Mouse (Mus musculus) forebrain, embryonic 14.5 days (tissue): ENCODE data around the gene BC030499. TPM values are rescaled to one million over a fixed set of nuclear protein-coding genes. Genes with fewer than 3 reads are reported as not detected.

Source experiments
- ATAC-seq: fragments of 200-750 bp; cut with Nextera tagmentation; 2 replicates; pipeline ENCODE4 v1.8.0; 2017; ENCODE audit warnings: mild to moderate bottlenecking, moderate library complexity
- DNase-seq: peaks from one replicate; pipeline ENCODE4 v3.0.0-alpha.2; 2015; ENCODE audit warnings: low spot score
- H3K27ac ChIP-seq: fragments of 300-500 bp; sonication (generic); 2 replicates; pipeline ENCODE4 v1.5.1; 2014; ENCODE audit warnings: low read depth, mild to moderate bottlenecking, control low read depth, low read length, moderate library complexity
- H3K27me3 ChIP-seq: fragments of 300-500 bp; sonication (generic); replicated peaks from 2 replicates; pipeline ENCODE4 v1.6.1; 2014; ENCODE audit warnings: low read length, control low read depth, mixed read lengths; ENCODE audit not compliant: control insufficient read depth, insufficient read depth
- H3K36me3 ChIP-seq: fragments of 300-500 bp; sonication (generic); 2 replicates; pipeline ENCODE4 v1.6.1; 2014; ENCODE audit warnings: low read length, control low read depth; ENCODE audit not compliant: control insufficient read depth, insufficient read depth
- H3K4me1 ChIP-seq: fragments of 300-500 bp; sonication (generic); 2 replicates; pipeline ENCODE4 v1.6.1; 2014; ENCODE audit warnings: antibody characterized with exemption, low read length, control low read depth; ENCODE audit not compliant: control insufficient read depth, insufficient read depth
- H3K4me2 ChIP-seq: fragments of 300-500 bp; sonication (generic); 2 replicates; pipeline ENCODE4 v1.6.1; 2014; ENCODE audit warnings: mild to moderate bottlenecking, control low read depth, low read length
- H3K4me3 ChIP-seq: fragments of 300-500 bp; sonication (generic); 2 replicates; pipeline ENCODE4 v1.5.1; 2014; ENCODE audit warnings: low read depth, low read length, control low read depth
- H3K9ac ChIP-seq: fragments of 300-500 bp; sonication (generic); 2 replicates; pipeline ENCODE4 v1.6.1; 2014; ENCODE audit warnings: mild to moderate bottlenecking, low read length, control low read depth, moderate library complexity
- H3K9me3 ChIP-seq: fragments of 300-500 bp; sonication (generic); replicated peaks from 2 replicates; pipeline ENCODE4 v1.6.1; 2016; ENCODE audit warnings: low read length, control low read depth, mixed read lengths; ENCODE audit not compliant: control insufficient read depth
- WGBS: fragments of 180-500 bp; shearing (Covaris S2); extraction: QIAGEN DNeasy Blood & Tissue Kit; methylation state at CpG from one replicate; pipeline ENCODE4 v1.1.7; 2014; 5-methylcytosine and 5-hydroxymethylcytosine counted together
- polyA plus RNA-seq: library from polyadenylated mRNA; unstranded; fragments of >200 nt; fragmentation: Nextera tagmentation; extraction: Ambion mirVana; gene quantifications from 2 replicates; pipeline ENCODE4 v1.2.1, GENCODE M21; 2014

Gene BC030499
- polyA plus RNA-seq, 1 experiment from 2014 or later: 0.19 TPM

DNA sequence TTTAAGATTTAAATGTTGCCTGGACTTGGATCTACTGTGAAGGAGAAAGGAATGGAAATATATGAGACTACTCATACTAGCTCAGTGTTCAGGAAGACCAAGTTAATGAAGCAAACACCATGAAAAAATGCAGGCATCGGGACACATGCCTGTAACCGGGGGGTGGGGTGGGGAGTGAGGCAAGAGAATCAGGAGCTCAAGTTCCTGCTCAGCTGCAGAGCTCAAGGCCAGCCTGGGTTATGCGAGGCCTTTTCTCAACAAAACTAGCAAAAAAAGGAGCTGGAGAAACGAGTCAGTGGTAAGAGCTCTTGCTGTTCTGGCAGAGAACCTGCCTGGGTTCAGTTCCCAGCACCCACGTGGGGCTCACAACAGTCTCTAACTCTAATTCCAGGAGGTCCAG is 43.4 kb downstream of the BC030499 start:
- peaks cover 43% of the 10 kb centered on the region for H3K36me3 ChIP-seq
- 94% methylated on average over 5 of the region's 5 CpGs for whole genome bisulfite sequencing
- ATAC-seq: no peak

DNA sequence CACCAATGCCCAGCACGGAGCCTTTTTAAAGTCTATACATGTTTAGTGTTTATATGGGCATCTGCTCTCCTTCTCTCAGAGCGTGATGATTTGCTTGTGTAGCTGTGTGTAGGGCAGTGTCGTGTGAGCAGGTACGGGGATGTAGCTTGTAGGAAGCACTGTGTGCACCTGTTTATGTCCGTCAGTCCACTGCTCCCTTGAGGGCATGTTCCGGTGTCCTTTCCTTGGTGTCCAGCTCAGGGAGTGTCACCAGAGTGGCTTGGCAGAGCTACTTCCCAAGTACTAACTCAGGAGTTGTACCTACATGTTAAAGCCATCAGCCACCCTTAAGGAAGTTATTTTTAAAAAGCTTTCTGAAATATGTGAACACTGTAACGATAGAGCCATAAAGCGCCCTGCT is 46.4 kb downstream of the BC030499 start:
- Histone ChIP-seq H3K27ac (no peak overlapping the region), H3K36me3 (peaks cover 68% of the 10 kb centered on the region), H3K9me3 (no peaks in the 10 kb centered on the region), H3K9ac (no peak overlapping the region), H3K4me2 (no peak overlapping the region), H3K4me1 (no peaks in the 10 kb centered on the region), H3K4me3 (no peak overlapping the region), H3K27me3 (no peaks in the 10 kb centered on the region)
- 97% methylated on average over 8 of the region's 8 CpGs for WGBS
- DNase-seq (no peak), ATAC-seq (no peak)

More for the DNA sequence above, 43.4 kb downstream of the BC030499 start:
- Histone ChIP-seq H3K27me3 (no peaks in the 10 kb centered on the region), H3K27ac (no peak overlapping the region), H3K4me2 (no peak overlapping the region), H3K4me1 (peaks cover 5% of the 10 kb centered on the region), H3K9ac (no peak overlapping the region), H3K4me3 (no peak overlapping the region), H3K9me3 (no peaks in the 10 kb centered on the region)
- no peak for DNase-seq

DNA sequence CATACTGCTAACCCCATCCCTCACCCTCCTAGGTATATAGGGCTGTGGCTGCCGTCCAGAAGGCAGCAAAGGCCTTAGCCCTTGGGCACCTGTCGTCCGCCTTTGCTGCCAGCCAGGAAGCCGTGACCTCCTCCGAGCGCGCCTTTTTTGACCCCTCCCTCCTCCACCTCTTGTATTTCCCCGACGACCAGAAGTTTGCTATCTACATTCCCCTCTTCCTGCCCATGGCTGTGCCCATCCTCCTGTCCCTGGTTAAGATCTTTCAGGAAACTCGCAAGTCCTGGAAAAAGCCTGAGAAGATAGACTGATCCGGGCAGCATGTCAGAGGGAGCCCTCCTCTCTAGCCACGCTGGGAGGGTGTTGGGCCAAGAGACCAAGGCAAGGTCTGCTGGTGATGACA is 51.1 kb downstream of the BC030499 start:
- no peak for DNase-seq
- Histone ChIP-seq H3K4me2 (no peak overlapping the region), H3K36me3 (peaks cover 40% of the 10 kb centered on the region), H3K4me3 (no peak overlapping the region), H3K9me3 (no peaks in the 10 kb centered on the region), H3K9ac (no peak overlapping the region), H3K27me3 (no peaks in the 10 kb centered on the region), H3K27ac (no peak overlapping the region), H3K4me1 (peaks cover 5% of the 10 kb centered on the region; the same call in 1 of the 2 replicates)
- no peak for ATAC-seq
- WGBS: 87% methylated on average over 12 of the region's 12 CpGs

DNA sequence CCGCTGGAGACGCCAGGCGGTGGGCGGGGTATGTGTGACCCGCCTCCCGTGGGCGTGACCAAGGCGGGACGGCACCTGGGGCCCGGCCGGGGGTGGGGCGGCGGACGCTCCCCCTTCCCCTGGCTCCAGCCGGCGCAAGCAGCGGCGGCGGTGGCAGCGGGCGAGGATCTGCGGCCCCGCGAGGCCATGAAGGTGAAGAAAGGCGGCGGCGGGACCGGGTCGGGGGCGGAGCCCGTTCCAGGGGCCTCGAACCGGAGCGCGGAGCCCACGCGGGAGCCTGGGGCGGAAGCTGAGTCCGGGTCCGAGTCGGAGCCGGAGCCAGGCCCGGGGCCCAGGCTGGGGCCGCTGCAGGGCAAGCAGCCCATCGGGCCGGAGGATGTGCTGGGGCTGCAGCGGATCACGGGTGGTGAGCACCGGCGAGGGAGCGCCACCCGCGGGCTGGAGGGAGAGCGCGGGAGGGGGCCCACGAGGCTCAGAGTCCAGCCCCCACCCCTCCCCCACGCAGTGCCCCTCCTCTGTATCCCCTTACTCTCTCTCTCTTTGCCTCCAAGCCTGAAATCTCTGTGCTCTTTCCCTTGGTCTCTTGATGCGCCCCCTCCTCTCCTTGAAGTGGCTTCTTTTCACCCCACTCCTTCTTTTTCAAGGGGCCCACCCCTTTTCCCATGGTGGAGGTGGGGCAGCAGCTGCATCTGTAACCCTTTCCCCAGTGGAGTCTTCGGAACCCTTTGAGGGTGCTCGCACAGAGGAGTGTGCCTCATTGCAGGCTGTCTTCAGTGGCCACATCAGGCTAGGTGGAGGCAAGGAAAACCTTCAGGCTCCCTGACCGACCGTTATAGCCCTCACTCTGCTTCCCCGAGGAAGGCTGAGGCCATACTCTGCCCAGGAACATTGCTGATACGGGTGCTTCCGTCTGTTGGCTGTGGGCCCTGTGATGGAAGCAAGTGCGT is 53.0 kb downstream of the BC030499 start, which contains the start of gene Unc119:
Unc119 (plus strand) TSS at position 102 of the 947 bp plus-strand sequence.
- Histone ChIP-seq H3K4me2 (peak within 1 kb of the TSS; percentile 62), H3K27me3 (no peaks in the 10 kb centered on the region), H3K4me1 (peaks cover 5% of the 10 kb centered on the region; the same call in 1 of the 2 replicates), H3K9me3 (no peaks in the 10 kb centered on the region), H3K4me3 (peak within 1 kb of the TSS; percentile 94), H3K27ac (peak within 1 kb of the TSS; percentile 85), H3K36me3 (peaks cover 36% of the 10 kb centered on the region), H3K9ac (peak within 1 kb of the TSS; percentile 96)
- under 1% methylated on average over 60 of the region's 66 CpGs for WGBS
- DNase-seq: peak; percentile 83
- ATAC-seq: peak; percentile 88

DNA sequence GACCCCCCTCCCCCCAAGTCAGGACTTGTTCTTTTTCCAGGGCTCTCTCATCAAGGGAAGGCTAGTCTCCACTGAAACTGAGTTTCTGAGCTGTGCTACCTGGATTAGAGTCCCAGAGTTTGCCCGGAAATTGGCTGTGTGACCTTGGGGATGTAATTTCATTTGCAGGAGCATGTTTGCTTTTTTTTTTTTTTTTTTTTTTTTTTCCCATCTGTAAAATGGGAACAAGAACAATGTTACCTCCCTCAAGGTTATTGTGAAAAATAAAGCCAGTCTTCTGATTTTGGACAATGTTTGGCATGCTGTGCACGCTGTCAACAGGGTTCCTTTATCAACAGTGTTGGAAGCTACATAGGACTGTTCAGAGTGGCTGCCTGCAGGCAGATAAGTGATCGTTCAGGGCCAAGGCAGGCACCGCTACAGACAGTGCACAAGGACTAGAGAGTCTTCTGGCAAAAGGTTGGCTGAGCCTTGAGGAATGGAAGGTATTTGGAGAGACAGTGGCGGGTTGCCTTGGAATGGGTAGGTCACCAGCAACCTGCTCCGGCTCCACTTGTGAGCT is 53.8 kb downstream of the BC030499 start:
- Histone ChIP-seq H3K9me3 (no peaks in the 10 kb centered on the region), H3K4me1 (peaks cover 5% of the 10 kb centered on the region; the same call in 1 of the 2 replicates), H3K27me3 (no peaks in the 10 kb centered on the region), H3K4me2 (peak overlapping the region; percentile 62), H3K4me3 (peak overlapping the region; percentile 94), H3K36me3 (peaks cover 31% of the 10 kb centered on the region), H3K27ac (no peak overlapping the region), H3K9ac (peak overlapping the region; percentile 96; the same call in 1 of the 2 replicates)
- WGBS: 77% methylated on average over 6 of the region's 6 CpGs
- ATAC-seq (no peak), DNase-seq (no peak)

DNA sequence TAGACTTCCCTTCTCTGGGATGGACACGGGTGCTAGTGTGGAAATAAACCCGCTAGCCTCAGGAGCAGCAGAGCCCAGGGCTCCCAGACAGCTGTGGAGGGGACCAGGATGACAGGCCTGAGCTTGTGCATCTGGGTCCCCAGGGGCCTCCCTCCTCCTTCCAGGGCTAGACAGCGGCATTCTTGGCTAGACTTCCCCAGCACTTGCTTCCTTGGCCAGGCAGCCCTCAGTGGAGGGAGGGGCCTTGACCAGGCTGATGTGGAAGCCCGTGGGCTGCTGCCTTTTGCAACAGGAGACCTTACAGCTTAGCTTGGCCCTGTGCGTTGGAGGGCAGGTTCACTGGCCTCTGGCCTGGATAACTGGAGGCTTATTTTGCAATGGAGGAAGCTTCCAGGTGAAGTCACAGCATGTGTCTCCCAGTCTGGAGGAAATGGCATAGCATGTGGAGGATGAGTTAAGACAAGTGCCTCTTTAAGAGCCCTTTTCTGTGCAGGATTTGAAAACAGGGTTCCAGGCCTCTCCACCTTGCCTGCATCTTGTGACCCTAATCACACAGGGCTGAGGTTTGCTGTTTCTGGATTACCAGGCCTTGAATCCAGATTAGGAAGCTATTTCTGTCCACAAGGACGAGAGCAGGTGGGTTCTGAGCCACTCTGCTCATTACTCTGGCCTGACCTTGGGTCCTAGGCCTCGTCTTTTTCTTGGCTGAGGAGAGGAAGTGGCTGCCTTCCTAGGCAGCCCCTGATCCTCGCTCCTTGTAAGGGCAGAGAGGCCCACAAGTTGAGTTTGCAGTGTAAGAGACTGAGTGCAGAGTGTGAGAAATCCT is 54.5 kb downstream of the BC030499 start:
- Histone ChIP-seq H3K4me3 (no peak overlapping the region), H3K27ac (no peak overlapping the region), H3K27me3 (no peaks in the 10 kb centered on the region), H3K4me2 (peak overlapping the region; percentile 62), H3K9me3 (no peaks in the 10 kb centered on the region), H3K4me1 (peaks cover 5% of the 10 kb centered on the region; the same call in 1 of the 2 replicates), H3K36me3 (peaks cover 25% of the 10 kb centered on the region), H3K9ac (peak overlapping the region; percentile 35; the same call in 1 of the 2 replicates)
- 70% methylated on average over 8 of the region's 8 CpGs for WGBS
- ATAC-seq: no peak
- no peak for DNase-seq

DNA sequence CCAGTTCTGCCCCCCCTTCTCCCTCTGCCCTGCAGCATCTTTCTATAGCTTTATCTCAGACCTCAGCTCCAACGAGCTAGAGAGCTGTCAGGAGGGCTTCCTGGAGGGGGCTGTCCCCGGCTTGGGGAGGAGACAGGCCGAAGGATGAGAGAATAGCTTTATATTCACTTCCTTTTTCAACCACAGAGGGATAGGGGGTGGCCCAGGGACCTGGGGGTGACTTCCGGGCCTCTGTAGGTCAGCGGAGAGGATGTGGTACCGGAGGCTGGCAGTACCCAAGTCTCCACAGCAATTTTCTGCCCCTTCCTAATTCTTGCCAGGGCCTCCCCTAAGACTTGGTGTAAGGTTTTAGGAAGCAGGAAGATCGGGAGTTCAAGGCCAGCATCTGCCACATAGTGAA is 55.2 kb downstream of the BC030499 start:
- Histone ChIP-seq H3K27me3 (no peaks in the 10 kb centered on the region), H3K9me3 (no peaks in the 10 kb centered on the region), H3K9ac (no peak overlapping the region), H3K4me1 (peaks cover 5% of the 10 kb centered on the region; the same call in 1 of the 2 replicates), H3K36me3 (peaks cover 22% of the 10 kb centered on the region), H3K27ac (no peak overlapping the region), H3K4me2 (no peak overlapping the region), H3K4me3 (no peak overlapping the region)
- no peak for ATAC-seq
- DNase-seq: no peak
- WGBS: 87% methylated on average over 7 of the region's 7 CpGs
